Comparison of ENCODE assay signal across 23 mouse cellular contexts in genomic region chrX:107795785-107796184, GRCm38 (mm10). TPM values are rescaled to one million over a fixed set of nuclear protein-coding genes. Genes with fewer than 3 reads are reported as not detected.
"Had no signal": no experiment of that assay in that cellular context is flagged by ENCODE, and none has a peak within 500 bp of the region (broad histone marks: within the 10 kb centered on the region; RNA-seq: fewer than 3 reads in every experiment).

No protein-coding gene starts in this region.

- H3K4me1 ChIP-seq: neural tube, embryonic 13.5 days; neural tube, embryonic 15.5 days; stomach, embryonic 15.5 days had no signal

- H3K9ac ChIP-seq: neural tube, embryonic 13.5 days; neural tube, embryonic 15.5 days; stomach, embryonic 15.5 days had no signal

- H3K9me3 ChIP-seq: neural tube, embryonic 13.5 days; neural tube, embryonic 15.5 days; stomach, embryonic 15.5 days had no signal

- H3K27ac ChIP-seq: neural tube, embryonic 13.5 days; neural tube, embryonic 15.5 days; stomach, embryonic 15.5 days; stomach, postnatal 0 days had no signal

- H3K27me3 ChIP-seq: neural tube, embryonic 13.5 days; neural tube, embryonic 15.5 days; stomach, embryonic 15.5 days had no signal

- DNase-seq: retina, postnatal 1 day; right cerebral cortex, adult 18-20 months; right cerebral cortex, postnatal 14 days; right cerebral cortex, postnatal 25 days; right cerebral cortex, postnatal 4 days; spleen, adult 18-20 months; thymus, adult 18-20 months; thymus, adult 2 months; thymus, postnatal 14 days; thymus, postnatal 25 days; thymus, postnatal 36 days; thymus, postnatal 4 days had no signal

- H3K36me3 ChIP-seq: neural tube, embryonic 13.5 days; neural tube, embryonic 15.5 days; stomach, embryonic 15.5 days had no signal

- H3K4me3 ChIP-seq: neural tube, embryonic 13.5 days; neural tube, embryonic 15.5 days; stomach, embryonic 15.5 days had no signal

RNA-seq across cellular contexts. Expression of gene Tent5d, which starts 3.4 kb away (rescaled TPM):
- total RNA-seq: neutrophil, adult 5-6 weeks had no signal
- polyA plus RNA-seq: neural tube, embryonic 13.5 days; neural tube, embryonic 14.5 days; neural tube, embryonic 15.5 days; small intestine, adult 2 months; spleen, adult 2 months; stomach, embryonic 16.5 days; stomach, postnatal 0 days; thymus, adult 2 months; thymus, postnatal 0 days; urinary bladder, adult 2 months had no signal
